Mouse (Mus musculus) embryonic fibroblast, embryonic 13.5 days (primary cell): ENCODE results near the gene Mlip.

Experiments
- CTCF ChIP-seq: IDR thresholded peaks from 2 replicates; pipeline ENCODE4 v1.5.1; 2011; ENCODE audit warnings: mild to moderate bottlenecking, control low read depth, low read length, moderate library complexity, borderline replicate concordance; ENCODE audit not compliant: insufficient read depth
- POLR2A ChIP-seq: IDR thresholded peaks from 2 replicates; pipeline ENCODE4 v1.6.1; 2011; ENCODE audit warnings: low read depth, mild to moderate bottlenecking, control low read depth, low read length, moderate library complexity

DNA sequence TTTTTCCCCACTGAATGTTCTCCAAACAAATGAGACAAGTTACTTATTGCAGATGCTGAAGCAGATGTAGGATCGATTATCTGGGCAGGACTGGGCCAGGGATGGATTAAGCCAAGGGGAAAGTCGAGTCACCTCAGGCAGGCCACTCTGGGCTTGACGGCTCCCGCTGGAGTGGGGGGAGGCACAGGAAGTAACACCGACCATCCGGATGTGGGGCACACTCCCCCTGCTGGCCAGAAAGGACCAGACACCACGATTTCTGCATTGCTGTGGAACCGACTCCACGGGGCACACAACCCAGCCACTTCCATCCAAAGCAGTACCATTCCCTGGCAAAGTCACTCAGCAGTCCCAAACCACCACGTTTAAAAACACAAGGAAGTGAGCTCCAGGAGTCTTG, 24.3 kb upstream of the Mlip start:
- no peak for TF ChIP-seq POLR2A
- peak; percentile 41; the same call in 1 of the 2 replicates for TF ChIP-seq CTCF
